Mouse (Mus musculus) gastrocnemius, postnatal 10 days (tissue): ENCODE results near the gene Retnlb. TPM values are rescaled to one million over a fixed set of nuclear protein-coding genes. Genes with fewer than 3 reads are reported as not detected.

Experiments
- total RNA-seq, 2 experiments: library from RNA; stranded (reverse); gene quantifications; 2 replicates each; pipeline ENCODE4 v1.2.3; 2021

Gene Retnlb
- total RNA-seq, 2 experiments from 2014 or later = not detected

Other genes starting within 250 kb of the Retnlb start
- gene Trat1, start 44.8 kb upstream of the Retnlb start, total RNA-seq = not detected
- gene Retnla, start 25.7 kb downstream of the Retnlb start, total RNA-seq = 1 to 10 TPM; 2.7 to 2.9 TPM
- gene Retnlg, start 55.8 kb downstream of the Retnlb start, total RNA-seq = 1 to 10 TPM in 1 of 2 experiments, not detected in 1; 3.6 TPM
- 1 to 10 TPM; 7.2 to 8.5 TPM for gene Dzip3, start 177.3 kb downstream of the Retnlb start, total RNA-seq
- 1 to 10 TPM; 3.5 to 6.9 TPM for gene Cip2a, start 177.3 kb downstream of the Retnlb start, total RNA-seq
- gene Myh15, start 240.6 kb downstream of the Retnlb start, total RNA-seq = not detected